Mouse (Mus musculus) pancreas, adult 10 weeks (tissue): ENCODE data around the gene 4930555G01Rik. TPM values are rescaled to one million over a fixed set of nuclear protein-coding genes. Genes with fewer than 3 reads are reported as not detected.

Experiments used
- polyA plus RNA-seq: library from polyadenylated mRNA; stranded (reverse); fragments of 350-450 nt; fragmentation: Illumina TruSeq; extraction: RNeasy Lipid Tissue Mini Kit (QIAGEN cat#74804); gene quantifications from one replicate; pipeline ENCODE4 v1.2.3, GENCODE M21; 2015; ENCODE audit warnings: low read depth, low replicate concordance; ENCODE audit not compliant: insufficient read depth

4930555G01Rik gene
- not detected for polyA plus RNA-seq

GRCm38 (mm10) chr14:5050329-5050728 is at the start of gene 4930555G01Rik:
4930555G01Rik (plus strand) TSS chr14:5050629.

DNA sequence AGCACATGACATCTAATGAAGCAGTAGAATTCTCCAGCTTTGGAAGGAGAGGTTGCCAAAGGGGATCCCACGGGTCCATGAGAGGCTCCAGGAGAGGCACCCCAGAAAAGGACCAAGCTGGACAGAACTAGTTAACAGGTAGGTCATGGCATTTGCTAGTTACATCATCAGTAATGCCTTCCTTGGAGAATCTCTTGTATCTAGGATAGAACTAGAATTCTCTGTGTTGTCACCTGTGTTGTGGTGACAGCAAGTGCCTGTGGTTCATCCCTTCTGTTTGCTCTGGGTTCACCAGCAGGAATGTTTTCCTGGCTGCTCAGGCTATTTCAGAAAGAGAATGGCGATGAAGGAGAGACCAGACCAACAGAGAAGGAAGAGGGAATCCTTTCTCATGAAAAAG is 34.8 kb upstream of the 4930555G01Rik start, which contains the start of gene Gm3298:
TSS of gene Gm3298 (plus strand) at position 301 of the 400 bp plus-strand sequence.

GRCm38 (mm10) chr14:5070611-5071490 is 20.4 kb downstream of the 4930555G01Rik start, which contains the start of gene Gm8281:
Gm8281 (plus strand) TSS chr14:5071040.

Other genes with a start within 250 kb of the 4930555G01Rik start
- not detected for gene Gm3269, start 212.5 kb upstream of the 4930555G01Rik start, polyA plus RNA-seq
- gene Gm3264, start 195.1 kb upstream of the 4930555G01Rik start, polyA plus RNA-seq: not detected
- gene Gm3278, start 158.2 kb upstream of the 4930555G01Rik start, polyA plus RNA-seq: not detected
- not detected for gene Gm8297, start 66.7 kb upstream of the 4930555G01Rik start, polyA plus RNA-seq
- not detected for gene Gm3298, start 34.7 kb upstream of the 4930555G01Rik start, polyA plus RNA-seq
- not detected for gene Gm8281, start 20.4 kb downstream of the 4930555G01Rik start, polyA plus RNA-seq
- not detected for gene Gm8279, start 80.9 kb downstream of the 4930555G01Rik start, polyA plus RNA-seq
- gene Gm3317, start 113.9 kb downstream of the 4930555G01Rik start, polyA plus RNA-seq: not detected
- not detected for gene Gm8271, start 135.2 kb downstream of the 4930555G01Rik start, polyA plus RNA-seq
- not detected for gene Gm3526, start 210.0 kb downstream of the 4930555G01Rik start, polyA plus RNA-seq